Mouse (Mus musculus) midbrain, embryonic 16.5 days (tissue): ENCODE results near the gene Rex1bd. TPM values are rescaled to one million over a fixed set of nuclear protein-coding genes. Genes with fewer than 3 reads are reported as not detected.

Experiments
- ATAC-seq: fragments of 200-750 bp; cut with Nextera tagmentation; 2 replicates; pipeline ENCODE4 v1.8.0; 2017; ENCODE audit warnings: moderate TSS enrichment
- H3K27ac ChIP-seq: fragments of 300-500 bp; sonication (generic); 2 replicates; pipeline ENCODE4 v1.5.1; 2014; ENCODE audit warnings: mild to moderate bottlenecking, low read length, mixed read lengths
- H3K27me3 ChIP-seq: fragments of 300-500 bp; sonication (generic); 2 replicates; pipeline ENCODE4 v1.6.1; 2014; ENCODE audit warnings: low read depth, low read length, mixed read lengths; ENCODE audit not compliant: control insufficient read depth, insufficient read depth
- H3K36me3 ChIP-seq: fragments of 300-500 bp; sonication (generic); 2 replicates; pipeline ENCODE4 v1.6.1; 2014; ENCODE audit warnings: mild to moderate bottlenecking, low read length, moderate library complexity, mixed read lengths; ENCODE audit not compliant: control insufficient read depth, insufficient read depth
- H3K4me1 ChIP-seq: fragments of 300-500 bp; sonication (generic); 2 replicates; pipeline ENCODE4 v1.6.1; 2014; ENCODE audit warnings: mild to moderate bottlenecking, low read length, mixed read lengths; ENCODE audit not compliant: control insufficient read depth, insufficient read depth
- H3K4me2 ChIP-seq: fragments of 300-500 bp; sonication (generic); 2 replicates; pipeline ENCODE4 v1.6.1; 2014; ENCODE audit warnings: mild to moderate bottlenecking, low read length, mixed read lengths
- H3K4me3 ChIP-seq: fragments of 300-500 bp; sonication (generic); 2 replicates; pipeline ENCODE4 v1.5.1; 2014; ENCODE audit warnings: low read depth, mild to moderate bottlenecking, low read length, moderate library complexity, mixed read lengths
- H3K9ac ChIP-seq: fragments of 300-500 bp; sonication (generic); 2 replicates; pipeline ENCODE4 v1.6.1; 2014; ENCODE audit warnings: low read depth, low read length, mixed read lengths
- H3K9me3 ChIP-seq: fragments of 300-500 bp; sonication (generic); replicated peaks from 2 replicates; pipeline ENCODE4 v1.6.1; 2014; ENCODE audit warnings: mild to moderate bottlenecking, low read length, mixed read lengths; ENCODE audit not compliant: control insufficient read depth, poor library complexity, severe bottlenecking
- WGBS: fragments of 180-500 bp; shearing (Covaris S2); extraction: QIAGEN DNeasy Blood & Tissue Kit; methylation state at CpG from one replicate; pipeline ENCODE4 v1.1.7; 2014; 5-methylcytosine and 5-hydroxymethylcytosine counted together
- polyA plus RNA-seq: library from polyadenylated mRNA; unstranded; fragments of >200 nt; fragmentation: Nextera tagmentation; extraction: Ambion mirVana; gene quantifications from 2 replicates; pipeline ENCODE4 v1.2.1, GENCODE M21; 2015

Gene Rex1bd
- polyA plus RNA-seq, 1 experiment from 2014 or later: 185 TPM

DNA sequence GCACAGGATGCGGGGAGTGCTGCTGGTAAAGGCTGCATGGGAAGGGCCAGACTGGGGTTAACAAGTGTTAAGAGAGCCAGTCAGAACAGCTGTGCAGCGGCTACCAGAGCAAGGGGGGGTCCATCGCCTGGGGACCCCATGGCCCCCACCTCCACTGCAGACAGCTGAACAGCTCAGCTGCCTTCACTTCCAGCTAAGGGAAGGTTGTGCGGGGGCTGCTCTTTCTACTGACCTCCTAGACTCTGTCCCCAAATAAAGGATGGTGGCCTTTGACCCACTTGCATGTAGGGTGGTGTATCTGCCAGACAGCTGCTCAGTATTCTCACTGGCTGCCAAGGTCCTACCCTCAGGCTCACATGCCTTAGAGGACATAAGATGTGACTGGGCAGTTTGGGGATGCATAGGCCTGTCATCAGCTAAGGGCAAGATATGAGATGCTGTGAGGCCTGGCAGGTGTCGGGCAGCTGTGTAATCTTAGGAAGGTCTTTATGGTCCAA is 39.3 kb downstream of the Rex1bd start:
- Histone ChIP-seq H3K4me1 (no peaks in the 10 kb centered on the region), H3K36me3 (no peaks in the 10 kb centered on the region), H3K27ac (no peak overlapping the region), H3K9me3 (no peaks in the 10 kb centered on the region), H3K4me3 (no peak overlapping the region), H3K4me2 (no peak overlapping the region), H3K9ac (no peak overlapping the region), H3K27me3 (no peaks in the 10 kb centered on the region)
- ATAC-seq: no peak
- 87% methylated on average over 5 of the region's 5 CpGs for WGBS

GRCm38 (mm10) chr8:70466771-70467170 is 39.8 kb downstream of the Rex1bd start:
- no peaks in the 10 kb centered on the region for H3K4me1 ChIP-seq
- no peak overlapping the region for H3K4me3 ChIP-seq
- H3K9ac ChIP-seq: no peak overlapping the region
- ATAC-seq: no peak
- H3K4me2 ChIP-seq: no peak overlapping the region
- no peak overlapping the region for H3K27ac ChIP-seq
- WGBS: 74% methylated on average over 11 of the region's 11 CpGs
- no peaks in the 10 kb centered on the region for H3K36me3 ChIP-seq
- no peaks in the 10 kb centered on the region for H3K9me3 ChIP-seq
- H3K27me3 ChIP-seq: no peaks in the 10 kb centered on the region

DNA sequence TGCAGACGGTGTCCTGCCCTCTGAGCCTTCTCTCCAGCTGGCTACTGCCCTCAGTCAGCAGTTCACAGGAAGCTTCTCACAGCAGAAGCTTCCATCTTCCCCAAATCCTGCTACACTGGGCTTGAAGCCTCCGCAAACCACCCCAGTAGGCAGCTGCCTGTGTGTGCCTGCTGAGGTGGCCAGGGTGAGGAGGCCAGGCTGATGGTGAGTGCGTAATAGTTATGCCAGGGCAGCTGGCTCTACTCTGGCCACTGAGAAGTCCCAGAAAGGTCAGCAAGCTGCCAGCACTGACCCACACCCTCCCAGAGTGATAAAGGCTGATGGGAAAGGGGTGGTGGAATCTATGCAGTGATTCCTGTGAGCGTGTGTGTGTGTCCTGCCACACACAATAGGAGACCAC is 40.2 kb downstream of the Rex1bd start:
- WGBS: 85% methylated on average over 4 of the region's 4 CpGs
- ATAC-seq: no peak
- no peak overlapping the region for H3K9ac ChIP-seq
- no peaks in the 10 kb centered on the region for H3K36me3 ChIP-seq
- H3K4me1 ChIP-seq: no peaks in the 10 kb centered on the region
- H3K27ac ChIP-seq: no peak overlapping the region
- no peak overlapping the region for H3K4me3 ChIP-seq
- no peak overlapping the region for H3K4me2 ChIP-seq
- no peaks in the 10 kb centered on the region for H3K27me3 ChIP-seq
- no peaks in the 10 kb centered on the region for H3K9me3 ChIP-seq

DNA sequence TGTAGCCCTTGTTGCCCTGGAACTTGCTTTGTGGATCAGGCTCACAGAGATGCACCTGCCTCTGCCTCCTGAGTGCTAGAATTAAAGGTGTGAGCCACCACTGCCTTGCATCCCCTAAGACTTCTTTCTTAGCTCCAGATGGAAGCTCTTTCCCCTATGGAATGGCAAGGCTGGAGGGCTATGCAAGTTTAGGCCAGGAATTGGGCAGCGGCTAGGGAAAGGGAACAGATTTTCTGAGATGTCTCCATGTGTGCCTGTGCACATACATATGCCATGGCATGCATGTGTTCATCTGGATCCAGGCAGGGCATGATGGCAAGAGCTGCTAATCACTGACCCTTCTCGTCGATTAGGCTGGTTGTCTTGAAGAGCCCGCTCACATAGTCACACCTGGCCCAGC is 40.9 kb downstream of the Rex1bd start:
- Histone ChIP-seq H3K36me3 (no peaks in the 10 kb centered on the region), H3K27ac (no peak overlapping the region), H3K9ac (no peak overlapping the region), H3K27me3 (no peaks in the 10 kb centered on the region), H3K4me3 (no peak overlapping the region), H3K9me3 (no peaks in the 10 kb centered on the region), H3K4me2 (no peak overlapping the region), H3K4me1 (no peaks in the 10 kb centered on the region)
- 93% methylated on average over 4 of the region's 4 CpGs for WGBS
- no peak for ATAC-seq

- no peak overlapping the region for H3K27ac ChIP-seq
- no peaks in the 10 kb centered on the region for H3K4me1 ChIP-seq
- H3K27me3 ChIP-seq: no peaks in the 10 kb centered on the region
- H3K9me3 ChIP-seq: no peaks in the 10 kb centered on the region
- no peak overlapping the region for H3K4me3 ChIP-seq
- H3K36me3 ChIP-seq: no peaks in the 10 kb centered on the region
- H3K9ac ChIP-seq: no peak overlapping the region
- H3K4me2 ChIP-seq: no peak overlapping the region
- 86% methylated on average over 6 of the region's 6 CpGs for WGBS
- ATAC-seq: no peak
Observed at GRCm38 (mm10) chr8:70464162-70464561, 42.4 kb downstream of the Rex1bd start.

DNA sequence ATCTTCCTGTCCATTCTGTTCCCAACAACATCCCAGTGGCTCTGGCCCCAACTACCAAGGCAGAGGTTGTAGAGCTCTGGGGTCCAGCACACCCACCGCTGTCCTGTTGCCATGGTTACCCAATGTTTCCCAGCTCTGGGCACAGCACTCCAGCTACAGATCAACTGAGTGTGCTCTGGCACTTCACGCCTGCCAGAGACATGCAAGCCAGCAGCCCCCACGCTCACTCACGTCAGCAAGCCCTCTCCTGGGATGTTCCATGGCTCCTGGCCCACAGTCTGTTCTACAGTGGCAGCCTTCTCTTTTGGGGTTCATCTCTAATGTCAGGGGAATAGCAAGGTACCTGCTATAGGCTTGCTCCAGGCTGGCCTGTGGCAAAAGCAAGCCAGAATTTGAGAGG is 43.2 kb downstream of the Rex1bd start:
- Histone ChIP-seq H3K36me3 (no peaks in the 10 kb centered on the region), H3K27ac (no peak overlapping the region), H3K4me2 (no peak overlapping the region), H3K9ac (no peak overlapping the region), H3K4me3 (no peak overlapping the region), H3K9me3 (no peaks in the 10 kb centered on the region), H3K27me3 (no peaks in the 10 kb centered on the region), H3K4me1 (no peaks in the 10 kb centered on the region)
- ATAC-seq: no peak
- WGBS: 54% methylated on average over 4 of the region's 4 CpGs

- no peaks in the 10 kb centered on the region for H3K9me3 ChIP-seq
- ATAC-seq: no peak
- H3K4me1 ChIP-seq: no peaks in the 10 kb centered on the region
- H3K27ac ChIP-seq: no peak overlapping the region
- no peak overlapping the region for H3K4me2 ChIP-seq
- 96% methylated on average over 8 of the region's 8 CpGs for WGBS
- no peak overlapping the region for H3K9ac ChIP-seq
- H3K4me3 ChIP-seq: no peak overlapping the region
- no peaks in the 10 kb centered on the region for H3K36me3 ChIP-seq
- no peaks in the 10 kb centered on the region for H3K27me3 ChIP-seq
Observed at GRCm38 (mm10) chr8:70462516-70462813, 44.1 kb downstream of the Rex1bd start.

DNA sequence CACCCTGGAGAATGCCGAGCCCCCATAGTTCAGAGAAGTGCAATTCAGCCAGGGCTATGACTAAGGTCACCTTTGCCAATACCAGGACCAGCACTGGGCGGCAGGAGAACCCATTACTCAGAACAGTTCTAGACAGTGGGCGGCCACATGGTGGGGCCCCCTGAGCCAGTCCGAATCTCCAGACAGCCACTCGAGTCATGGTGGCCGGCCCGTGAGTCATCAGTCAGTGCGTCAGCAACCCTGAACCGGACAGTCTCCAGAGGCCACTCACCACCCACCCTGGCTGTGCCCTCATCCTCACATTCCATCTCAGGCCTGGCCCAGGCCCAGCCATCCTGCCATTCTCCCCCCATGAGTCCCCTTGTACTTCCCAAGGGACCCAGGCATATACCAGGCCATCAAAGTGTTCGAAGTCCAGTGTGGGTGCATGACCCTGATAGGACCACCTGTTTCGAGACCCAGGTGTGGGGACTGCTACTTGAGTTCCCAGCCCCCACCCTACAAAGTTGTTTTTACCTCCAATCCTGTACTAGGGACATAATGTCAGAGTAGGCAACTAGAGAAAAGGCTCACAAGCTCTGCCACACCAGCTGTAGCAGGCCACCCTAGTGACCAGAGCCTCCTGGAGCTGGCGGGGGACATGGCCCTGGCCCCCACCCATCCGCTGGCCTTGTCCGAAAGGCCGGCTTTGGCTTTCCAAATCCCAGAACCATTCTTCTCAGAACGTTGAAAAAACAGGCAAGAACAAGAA is 44.6 kb downstream of the Rex1bd start:
- H3K4me1 ChIP-seq: no peaks in the 10 kb centered on the region
- no peak overlapping the region for H3K9ac ChIP-seq
- H3K27ac ChIP-seq: no peak overlapping the region
- no peak for ATAC-seq
- no peak overlapping the region for H3K4me2 ChIP-seq
- no peaks in the 10 kb centered on the region for H3K9me3 ChIP-seq
- no peak overlapping the region for H3K4me3 ChIP-seq
- WGBS: 90% methylated on average over 16 of the region's 16 CpGs
- H3K36me3 ChIP-seq: no peaks in the 10 kb centered on the region
- H3K27me3 ChIP-seq: no peaks in the 10 kb centered on the region

DNA sequence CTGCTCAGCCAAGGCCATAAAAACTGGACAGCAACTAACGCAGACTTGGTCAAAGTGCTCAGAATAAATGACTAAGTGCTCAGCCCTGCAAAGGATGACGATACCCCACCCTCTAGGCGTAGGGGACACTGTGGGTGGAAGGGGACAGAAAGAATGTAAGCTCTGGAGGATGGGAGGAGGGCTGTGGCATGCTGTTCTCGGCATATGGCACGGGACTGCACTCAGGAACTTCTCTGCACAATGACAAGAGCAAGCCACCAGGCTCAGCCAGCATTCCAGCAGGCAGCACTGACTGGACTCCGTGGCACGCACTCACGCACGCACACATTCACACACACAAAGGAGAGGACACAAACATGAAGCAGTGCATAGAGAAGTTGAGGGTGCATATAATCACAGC is 45.9 kb downstream of the Rex1bd start:
- Histone ChIP-seq H3K4me2 (no peak overlapping the region), H3K27me3 (no peaks in the 10 kb centered on the region), H3K4me3 (no peak overlapping the region), H3K9me3 (no peaks in the 10 kb centered on the region), H3K27ac (no peak overlapping the region), H3K9ac (no peak overlapping the region), H3K4me1 (no peaks in the 10 kb centered on the region), H3K36me3 (no peaks in the 10 kb centered on the region)
- WGBS: 75% methylated on average over 9 of the region's 9 CpGs
- ATAC-seq: no peak
